Mouse (Mus musculus) MEL (cell line): ENCODE results near the gene Mgat4b. TPM values are rescaled to one million over a fixed set of nuclear protein-coding genes. Genes with fewer than 3 reads are reported as not detected.

Experiments
- DNase-seq: peaks from one replicate; pipeline ENCODE4 v3.0.0; 2011; ENCODE audit warnings: low read depth, low spot score
- H3K27ac ChIP-seq: 2 replicates; pipeline ENCODE4 v1.5.1; 2012; ENCODE audit warnings: low read depth, mild to moderate bottlenecking, control low read depth, low read length, moderate library complexity; ENCODE audit not compliant: control insufficient read depth
- H3K27me3 ChIP-seq, 2 experiments: fragments of 150-350 bp in 1 of 2; sonication (generic) in 1 of 2; 2 replicates each; pipeline ENCODE4 v1.6.1; 2012; ENCODE audit warnings: low read length in 2 of 2, mild to moderate bottlenecking in 2 of 2, improper control_type of control experiment in 1 of 2, moderate library complexity in 1 of 2; ENCODE audit not compliant: insufficient read depth in 2 of 2, control insufficient read depth in 1 of 2
- H3K36me3 ChIP-seq, 2 experiments: 2 replicates each; pipeline ENCODE4 v1.6.1; 2012 to 2014; ENCODE audit warnings: low read length in 2 of 2, improper control_type of control experiment in 1 of 2, inconsistent platforms in 1 of 2, mild to moderate bottlenecking in 1 of 2; ENCODE audit not compliant: insufficient read depth in 2 of 2, control insufficient read depth in 1 of 2
- H3K4me1 ChIP-seq, 2 experiments: fragments of 150-350 bp in 1 of 2; sonication (generic) in 1 of 2; 2 replicates each; pipeline ENCODE4 v1.6.1; 2012; ENCODE audit warnings: low read length in 2 of 2, improper control_type of control experiment in 1 of 2, mild to moderate bottlenecking in 1 of 2; ENCODE audit not compliant: insufficient read depth in 2 of 2, control insufficient read depth in 1 of 2
- H3K4me3 ChIP-seq, 2 experiments: fragments of 150-350 bp in 1 of 2; sonication (generic) in 1 of 2; 2 replicates each; pipeline ENCODE4 v1.5.1; 2012; ENCODE audit warnings: low read depth in 2 of 2, low read length in 2 of 2, mild to moderate bottlenecking in 2 of 2, moderate library complexity in 2 of 2, control low read depth in 1 of 2, improper control_type of control experiment in 1 of 2; ENCODE audit not compliant: control insufficient read depth in 1 of 2, insufficient read depth in 1 of 2
- H3K79me2 ChIP-seq: 2 replicates; pipeline ENCODE4 v1.6.1; 2012; ENCODE audit warnings: mild to moderate bottlenecking, low read length, moderate library complexity; ENCODE audit not compliant: control insufficient read depth, poor library complexity, insufficient read depth
- H3K9ac ChIP-seq: 2 replicates; pipeline ENCODE4 v1.6.1; 2012; ENCODE audit warnings: low read depth, mild to moderate bottlenecking, control low read depth, low read length, moderate library complexity; ENCODE audit not compliant: control insufficient read depth, poor library complexity, severe bottlenecking
- H3K9me3 ChIP-seq: fragments of 150-350 bp; sonication (generic); replicated peaks from 2 replicates; pipeline ENCODE4 v1.6.1; 2012; ENCODE audit warnings: mild to moderate bottlenecking, low read length, improper control_type of control experiment, moderate library complexity; ENCODE audit not compliant: insufficient read depth
- BHLHE40 ChIP-seq: IDR thresholded peaks from 2 replicates; pipeline ENCODE4 v1.6.1; 2012; ENCODE audit warnings: low read depth, mild to moderate bottlenecking, inconsistent platforms, low read length, improper control_type of control experiment, borderline replicate concordance
- CHD2 ChIP-seq: IDR thresholded peaks from 2 replicates; pipeline ENCODE4 v1.6.1; 2011; ENCODE audit warnings: low read length, improper control_type of control experiment
- CTCF ChIP-seq, 3 experiments: IDR thresholded peaks in 2 of 3; conservative IDR thresholded peaks in 1 of 3; 2 replicates each; pipeline ENCODE4 v1.5.1; 2011 to 2012; ENCODE audit warnings: low read length in 3 of 3, low read depth in 2 of 3, mild to moderate bottlenecking in 2 of 3, improper control_type of control experiment in 1 of 3, inconsistent platforms in 1 of 3, mixed read lengths in 1 of 3, moderate library complexity in 1 of 3; ENCODE audit not compliant: control insufficient read depth in 1 of 3, insufficient read depth in 1 of 3, poor library complexity in 1 of 3, severe bottlenecking in 1 of 3
- E2F4 ChIP-seq: IDR thresholded peaks from 2 replicates; pipeline ENCODE4 v1.6.1; 2011; ENCODE audit warnings: low read depth, low read length, improper control_type of control experiment, borderline replicate concordance
- ETS1 ChIP-seq: IDR thresholded peaks from 2 replicates; pipeline ENCODE4 v1.6.1; 2012; ENCODE audit warnings: low read depth, mild to moderate bottlenecking, inconsistent platforms, low read length, improper control_type of control experiment, moderate library complexity
- GABPA ChIP-seq: IDR thresholded peaks from 2 replicates; pipeline ENCODE4 v1.6.1; 2012; ENCODE audit warnings: low read depth, mild to moderate bottlenecking, inconsistent platforms, low read length, improper control_type of control experiment, moderate library complexity
- GATA1 ChIP-seq: IDR thresholded peaks from 2 replicates; pipeline ENCODE4 v1.6.1; 2011; ENCODE audit warnings: low read depth, low read length, improper control_type of control experiment
- HCFC1 ChIP-seq: IDR thresholded peaks from 2 replicates; pipeline ENCODE4 v1.6.1; 2012; ENCODE audit warnings: low read depth, mild to moderate bottlenecking, inconsistent platforms, low read length, improper control_type of control experiment, moderate library complexity
- KAT2A ChIP-seq: conservative IDR thresholded peaks from 2 replicates; pipeline ENCODE4 v1.6.1; 2012; ENCODE audit warnings: low read depth, low read length, improper control_type of control experiment, inconsistent platforms
- MAX ChIP-seq: IDR thresholded peaks from 2 replicates; pipeline ENCODE4 v1.6.1; 2011; ENCODE audit warnings: low read length, improper control_type of control experiment
- MEF2A ChIP-seq: IDR thresholded peaks from 2 replicates; pipeline ENCODE4 v1.6.1; 2014; ENCODE audit warnings: low read depth, mild to moderate bottlenecking, inconsistent platforms, low read length, improper control_type of control experiment; ENCODE audit not compliant: poor library complexity, insufficient replicate concordance, severe bottlenecking; ENCODE audit errors: extremely low read depth
- MXI1 ChIP-seq: IDR thresholded peaks from 2 replicates; pipeline ENCODE4 v1.6.1; 2011; ENCODE audit warnings: mild to moderate bottlenecking, low read depth, low read length, improper control_type of control experiment
- MYC ChIP-seq: IDR thresholded peaks from 2 replicates; pipeline ENCODE4 v1.6.1; 2011; ENCODE audit warnings: low read depth, mild to moderate bottlenecking, low read length, improper control_type of control experiment, moderate library complexity
- NELFE ChIP-seq: IDR thresholded peaks from 2 replicates; pipeline ENCODE4 v1.6.1; 2011; ENCODE audit warnings: low read depth, low read length, improper control_type of control experiment
- NRF1 ChIP-seq: IDR thresholded peaks from 2 replicates; pipeline ENCODE4 v1.6.1; 2014; ENCODE audit warnings: low read depth, mild to moderate bottlenecking, inconsistent platforms, low read length, improper control_type of control experiment, moderate library complexity; ENCODE audit not compliant: poor library complexity, insufficient read depth, severe bottlenecking
- POLR2A ChIP-seq, 2 experiments: IDR thresholded peaks; 2 replicates each; pipeline ENCODE4 v1.6.1; 2011 to 2012; ENCODE audit warnings: low read length in 2 of 2, mild to moderate bottlenecking in 2 of 2, control low read depth in 1 of 2, improper control_type of control experiment in 1 of 2, low read depth in 1 of 2, moderate library complexity in 1 of 2; ENCODE audit not compliant: control insufficient read depth in 1 of 2, insufficient read depth in 1 of 2, poor library complexity in 1 of 2
- POLR2AphosphoS2 ChIP-seq: IDR thresholded peaks from 2 replicates; pipeline ENCODE4 v1.6.1; 2011; ENCODE audit warnings: low read length, improper control_type of control experiment
- POLR2AphosphoS5 ChIP-seq: IDR thresholded peaks from 2 replicates; pipeline ENCODE4 v1.6.1; 2012; ENCODE audit warnings: low read depth, borderline replicate concordance, mild to moderate bottlenecking, inconsistent platforms, low read length, moderate library complexity, mixed read lengths
- RCOR1 ChIP-seq: IDR thresholded peaks from 2 replicates; pipeline ENCODE4 v1.6.1; 2012; ENCODE audit warnings: low read depth, mild to moderate bottlenecking, inconsistent platforms, low read length, improper control_type of control experiment
- TAL1 ChIP-seq: IDR thresholded peaks from 2 replicates; pipeline ENCODE4 v1.6.1; 2012; ENCODE audit warnings: mild to moderate bottlenecking, inconsistent platforms, low read length, moderate library complexity, mixed read lengths
- TBP ChIP-seq: IDR thresholded peaks from 2 replicates; pipeline ENCODE4 v1.8.0; 2011; ENCODE audit warnings: low read depth, low read length, improper control_type of control experiment
- USF1 ChIP-seq: IDR thresholded peaks from 2 replicates; pipeline ENCODE4 v1.6.1; 2014; ENCODE audit warnings: low read depth, mild to moderate bottlenecking, inconsistent platforms, low read length, improper control_type of control experiment, moderate library complexity
- ZMIZ1 ChIP-seq: IDR thresholded peaks from 2 replicates; pipeline ENCODE4 v1.6.1; 2012; ENCODE audit warnings: low read depth, mild to moderate bottlenecking, inconsistent platforms, low read length, improper control_type of control experiment, moderate library complexity
- ZNF384 ChIP-seq: IDR thresholded peaks from 2 replicates; pipeline ENCODE4 v1.6.1; 2012; ENCODE audit warnings: low read depth, mild to moderate bottlenecking, inconsistent platforms, low read length, improper control_type of control experiment
- polyA plus RNA-seq, 2 experiments: library from polyadenylated mRNA; stranded (reverse) in 1 of 2; unstranded in 1 of 2; fragments of >175 nt in 1 of 2; fragments of >200 nt in 1 of 2; gene quantifications; 2 replicates each; pipeline versions ENCODE4 v1.2.1 to v1.2.4; 2012; ENCODE audit warnings: low replicate concordance in 2 of 2, low read depth in 1 of 2; ENCODE audit not compliant: insufficient read length in 2 of 2, insufficient read depth in 1 of 2, missing spikeins in 1 of 2
- total RNA-seq: library from RNA; depleted of rRNA; stranded (reverse); fragments of 300-350 nt; gene quantifications from 2 replicates; pipeline ENCODE4 v1.2.3, GENCODE M21; 2012

Mgat4b gene
- total and polyA plus RNA-seq, 3 experiments = 33.7 to 69.4 TPM; not detected in 1

- H3K27ac ChIP-seq = no peak overlapping the region
- no peaks in the 10 kb centered on the region for H3K79me2 ChIP-seq
- DNase-seq = no peak
- no peaks in the 10 kb centered on the region for H3K27me3 ChIP-seq
- H3K9ac ChIP-seq = no peak overlapping the region
- no peak for TF ChIP-seq NRF1
- TF ChIP-seq CTCF (IDR thresholded peaks at IDR 0.05 in 2 of 3, conservative IDR thresholded peaks at IDR 0.05 in 1 of 3; ENCODE audit: control insufficient read depth in 1 of 3, insufficient read depth in 1 of 3, low read depth in 2 of 3, low read length in 3 of 3, poor library complexity in 1 of 3, severe bottlenecking in 1 of 3) = no peak
- no peak for TF ChIP-seq BHLHE40
- TF ChIP-seq GATA1 = no peak
- no peak for TF ChIP-seq MAX
- no peak for TF ChIP-seq NELFE
- no peak for TF ChIP-seq ETS1
- TF ChIP-seq POLR2A (IDR thresholded peaks at IDR 0.05; ENCODE audit: control insufficient read depth in 1 of 2, insufficient read depth in 1 of 2, low read depth in 1 of 2, low read length in 2 of 2, poor library complexity in 1 of 2) = no peak
- TF ChIP-seq ZMIZ1 = no peak
- no peak for TF ChIP-seq GABPA
- no peak for TF ChIP-seq KAT2A
- H3K9me3 ChIP-seq = no peaks in the 10 kb centered on the region
- H3K4me1 ChIP-seq = 0 out of 4 replicates have a peak, but pooled peaks cover 0 to 4% of the 10 kb centered on the region in 2 experiments
- no peak overlapping the region for H3K4me3 ChIP-seq
- no peaks in the 10 kb centered on the region for H3K36me3 ChIP-seq
Measured at GRCm38 (mm10) chr11:50252684-50253265, 42.1 kb downstream of the Mgat4b start.

- TF ChIP-seq E2F4 = no peak
- TF ChIP-seq, all 39 proteins: peak for 0
- 0 out of 4 replicates have a peak, but pooled peaks cover 0 to 4% of the 10 kb centered on the region in 2 experiments for H3K4me1 ChIP-seq
- no peaks in the 10 kb centered on the region for H3K27me3 ChIP-seq
Measured at GRCm38 (mm10) chr11:50253393-50253792, 42.7 kb downstream of the Mgat4b start.

GRCm38 (mm10) chr11:50254010-50254580, 43.4 kb downstream of the Mgat4b start:
- H3K9me3 ChIP-seq = no peaks in the 10 kb centered on the region
- no peak overlapping the region for H3K27ac ChIP-seq
- peaks cover 0 to under 1% of the 10 kb centered on the region in 2 experiments; a peak in 1 of 4 replicates for H3K36me3 ChIP-seq
- no peaks in the 10 kb centered on the region for H3K79me2 ChIP-seq
- no peak overlapping the region for H3K4me3 ChIP-seq
- no peaks in the 10 kb centered on the region for H3K27me3 ChIP-seq
- no peak overlapping the region for H3K9ac ChIP-seq
- TF ChIP-seq POLR2AphosphoS2 (no peak), POLR2A (IDR thresholded peaks at IDR 0.05; ENCODE audit: control insufficient read depth in 1 of 2, insufficient read depth in 1 of 2, low read depth in 1 of 2, low read length in 2 of 2, poor library complexity in 1 of 2) (no peak), HCFC1 (no peak), RCOR1 (no peak), POLR2AphosphoS5 (no peak), CHD2 (no peak), MXI1 (no peak), MYC (no peak), TAL1 (no peak), BHLHE40 (no peak), MEF2A (no peak), ZNF384 (no peak), TBP (no peak), CTCF (IDR thresholded peaks at IDR 0.05 in 2 of 3, conservative IDR thresholded peaks at IDR 0.05 in 1 of 3; ENCODE audit: control insufficient read depth in 1 of 3, insufficient read depth in 1 of 3, low read depth in 2 of 3, low read length in 3 of 3, poor library complexity in 1 of 3, severe bottlenecking in 1 of 3) (no peak), GATA1 (no peak), E2F4 (no peak), NELFE (no peak), USF1 (no peak), GABPA (no peak)
- DNase-seq = no peak
- H3K4me1 ChIP-seq = 0 out of 4 replicates have a peak, but pooled peaks cover 0 to 4% of the 10 kb centered on the region in 2 experiments

More at GRCm38 (mm10) chr11:50253393-50253792, 42.7 kb downstream of the Mgat4b start:
- no peak overlapping the region for H3K27ac ChIP-seq
- no peaks in the 10 kb centered on the region for H3K9me3 ChIP-seq
- H3K4me3 ChIP-seq = no peak overlapping the region
- no peak for DNase-seq
- H3K9ac ChIP-seq = no peak overlapping the region
- H3K79me2 ChIP-seq = no peaks in the 10 kb centered on the region
- H3K36me3 ChIP-seq = no peaks in the 10 kb centered on the region
